Mouse (Mus musculus): ENCODE data around the gene Trak1. TPM values are rescaled to one million over a fixed set of nuclear protein-coding genes. Genes with fewer than 3 reads are reported as not detected.

Trak1 gene
- total and polyA plus RNA-seq, 2 experiments from 2014 or later, result 61.8 to 116 TPM

- no peaks in the 10 kb centered on the region for H3K9me3 ChIP-seq (ENCODE audit: low read length)
- H3K9ac ChIP-seq, result no peak overlapping the region
- DNase-seq (no peak), ATAC-seq (no peak)
- H3K36me3 ChIP-seq (ENCODE audit: insufficient read depth), result no peaks in the 10 kb centered on the region
- no peak overlapping the region for H3K4me3 ChIP-seq (ENCODE audit: low read depth, low read length)
- H3K4me1 ChIP-seq (ENCODE audit: insufficient read depth), result peaks cover 17% of the 10 kb centered on the region
- TF ChIP-seq CTCF (IDR thresholded peaks at IDR 0.05; ENCODE audit: low read depth), result peak; percentile 59
- H3K27me3 ChIP-seq (ENCODE audit: insufficient read depth, low read length), result no peaks in the 10 kb centered on the region
- H3K27ac ChIP-seq (ENCODE audit: low read depth, low read length), result no peak overlapping the region
- WGBS, result 31% methylated on average over 11 of the region's 11 CpGs
- no peak overlapping the region for H3K4me2 ChIP-seq (ENCODE audit: low read depth)
Measured at GRCm38 (mm10) chr9:121352131-121352606, 54.9 kb downstream of the Trak1 start.

GRCm38 (mm10) chr9:121352726-121353125 is 55.4 kb downstream of the Trak1 start:
- ATAC-seq (no peak), DNase-seq (no peak)
- H3K4me3 ChIP-seq (ENCODE audit: low read depth, low read length), result no peak overlapping the region
- peaks cover 14% of the 10 kb centered on the region for H3K4me1 ChIP-seq (ENCODE audit: insufficient read depth)
- no peak overlapping the region for H3K9ac ChIP-seq
- WGBS, result 73% methylated on average over 9 of the region's 9 CpGs
- no peak overlapping the region for H3K4me2 ChIP-seq (ENCODE audit: low read depth)
- H3K36me3 ChIP-seq (ENCODE audit: insufficient read depth), result no peaks in the 10 kb centered on the region
- no peaks in the 10 kb centered on the region for H3K27me3 ChIP-seq (ENCODE audit: insufficient read depth, low read length)
- no peaks in the 10 kb centered on the region for H3K9me3 ChIP-seq (ENCODE audit: low read length)
- no peak for TF ChIP-seq CTCF (IDR thresholded peaks at IDR 0.05; ENCODE audit: low read depth)
- no peak overlapping the region for H3K27ac ChIP-seq (ENCODE audit: low read depth, low read length)

DNA sequence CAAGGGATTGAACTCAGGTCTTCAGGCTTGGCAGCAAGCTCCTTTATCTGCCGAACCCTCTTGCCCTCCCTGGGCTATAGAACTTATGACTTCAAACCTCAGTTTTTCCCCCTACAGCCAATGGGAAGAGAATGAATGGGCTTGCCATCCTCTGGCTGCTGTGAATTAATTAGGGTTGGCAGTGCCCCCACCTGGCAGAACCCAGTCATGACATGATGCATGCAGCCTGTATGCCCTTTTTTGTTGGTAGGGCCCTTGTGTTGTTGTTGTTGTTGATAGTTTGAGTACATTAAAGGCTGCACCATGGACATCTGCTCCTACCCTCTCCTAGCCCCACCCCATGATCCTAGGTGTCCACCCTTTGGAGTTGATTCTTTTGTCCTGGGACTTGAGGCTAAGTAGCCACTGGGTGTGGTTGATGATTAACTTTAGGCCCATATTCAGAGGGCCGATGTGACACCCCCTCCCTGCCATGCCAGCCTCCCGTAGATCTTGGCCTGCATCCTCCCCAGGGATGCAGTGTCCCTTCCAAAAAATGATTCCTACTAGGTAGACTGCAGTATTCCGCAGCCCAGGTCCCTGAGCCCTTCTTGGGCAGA is 57.6 kb downstream of the Trak1 start:
- 50% methylated on average over 4 of the region's 4 CpGs for WGBS
- H3K4me2 ChIP-seq (ENCODE audit: low read depth), result no peak overlapping the region
- no peaks in the 10 kb centered on the region for H3K27me3 ChIP-seq (ENCODE audit: insufficient read depth, low read length)
- no peak for ATAC-seq
- H3K9me3 ChIP-seq (ENCODE audit: low read length), result no peaks in the 10 kb centered on the region
- no peak overlapping the region for H3K9ac ChIP-seq
- TF ChIP-seq CTCF (IDR thresholded peaks at IDR 0.05; ENCODE audit: low read depth), result peak; percentile 43
- DNase-seq, result no peak
- H3K4me1 ChIP-seq (ENCODE audit: insufficient read depth), result peaks cover 4% of the 10 kb centered on the region; the same call in 1 of the 2 replicates
- H3K36me3 ChIP-seq (ENCODE audit: insufficient read depth), result no peaks in the 10 kb centered on the region
- H3K27ac ChIP-seq (ENCODE audit: low read depth, low read length), result peak overlapping the region; percentile 76
- no peak overlapping the region for H3K4me3 ChIP-seq (ENCODE audit: low read depth, low read length)

GRCm38 (mm10) chr9:121355431-121356141 is 58.3 kb downstream of the Trak1 start:
- TF ChIP-seq CTCF (IDR thresholded peaks at IDR 0.05; ENCODE audit: low read depth), result no peak
- Histone ChIP-seq H3K36me3 (ENCODE audit: insufficient read depth) (no peaks in the 10 kb centered on the region), H3K4me1 (ENCODE audit: insufficient read depth) (peaks cover 8% of the 10 kb centered on the region; the same call in 1 of the 2 replicates), H3K4me2 (ENCODE audit: low read depth) (no peak overlapping the region), H3K27me3 (ENCODE audit: insufficient read depth, low read length) (no peaks in the 10 kb centered on the region), H3K27ac (ENCODE audit: low read depth, low read length) (peak overlapping the region; percentile 76), H3K4me3 (ENCODE audit: low read depth, low read length) (no peak overlapping the region), H3K9ac (no peak overlapping the region), H3K9me3 (ENCODE audit: low read length) (no peaks in the 10 kb centered on the region)
- peak; percentile 13 for ATAC-seq
- DNase-seq, result peak; percentile 45
- WGBS, result 43% methylated on average over 9 of the region's 9 CpGs

DNA sequence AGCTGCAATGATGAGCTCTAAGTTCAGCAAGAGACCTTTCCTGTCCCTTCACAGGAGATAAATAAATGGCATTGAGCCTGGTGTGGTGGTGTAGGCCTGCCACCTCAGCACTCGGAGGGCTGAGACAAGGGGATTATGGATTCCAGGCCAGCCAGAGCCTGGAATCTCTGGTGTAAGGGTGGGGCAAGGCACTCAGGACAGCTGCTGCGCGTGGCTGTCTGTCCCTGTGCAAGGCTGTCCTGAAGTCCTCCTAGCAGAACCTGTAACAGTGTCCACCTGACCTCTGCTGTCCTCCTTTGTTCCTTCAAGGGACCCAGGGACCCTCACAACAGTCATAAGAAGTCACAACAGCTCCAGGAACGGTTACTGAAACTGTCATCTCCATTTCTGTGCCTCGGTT is 59.8 kb downstream of the Trak1 start:
- H3K27me3 ChIP-seq (ENCODE audit: insufficient read depth, low read length), result no peaks in the 10 kb centered on the region
- DNase-seq, result no peak
- no peak overlapping the region for H3K27ac ChIP-seq (ENCODE audit: low read depth, low read length)
- no peak for ATAC-seq
- no peak overlapping the region for H3K4me2 ChIP-seq (ENCODE audit: low read depth)
- no peak overlapping the region for H3K9ac ChIP-seq
- no peak for TF ChIP-seq CTCF (IDR thresholded peaks at IDR 0.05; ENCODE audit: low read depth)
- no peaks in the 10 kb centered on the region for H3K9me3 ChIP-seq (ENCODE audit: low read length)
- H3K36me3 ChIP-seq (ENCODE audit: insufficient read depth), result no peaks in the 10 kb centered on the region
- peaks cover 15% of the 10 kb centered on the region; the same call in 1 of the 2 replicates for H3K4me1 ChIP-seq (ENCODE audit: insufficient read depth)
- WGBS, result 74% methylated on average over 5 of the region's 5 CpGs
- no peak overlapping the region for H3K4me3 ChIP-seq (ENCODE audit: low read depth, low read length)

- TF ChIP-seq CTCF (IDR thresholded peaks at IDR 0.05; ENCODE audit: low read depth), result no peak
- WGBS, result 93% methylated on average over 16 of the region's 16 CpGs
- H3K36me3 ChIP-seq (ENCODE audit: insufficient read depth), result no peaks in the 10 kb centered on the region
- peaks cover 15% of the 10 kb centered on the region; the same call in 1 of the 2 replicates for H3K4me1 ChIP-seq (ENCODE audit: insufficient read depth)
- H3K9ac ChIP-seq, result no peak overlapping the region
- H3K27ac ChIP-seq (ENCODE audit: low read depth, low read length), result no peak overlapping the region
- no peaks in the 10 kb centered on the region for H3K27me3 ChIP-seq (ENCODE audit: insufficient read depth, low read length)
- DNase-seq, result no peak
- H3K4me3 ChIP-seq (ENCODE audit: low read depth, low read length), result no peak overlapping the region
- no peak for ATAC-seq
- no peak overlapping the region for H3K4me2 ChIP-seq (ENCODE audit: low read depth)
- no peaks in the 10 kb centered on the region for H3K9me3 ChIP-seq (ENCODE audit: low read length)
Measured at GRCm38 (mm10) chr9:121357582-121358275, 60.4 kb downstream of the Trak1 start.

GRCm38 (mm10) chr9:121358418-121358817 is 61.1 kb downstream of the Trak1 start:
- ATAC-seq, result no peak
- no peaks in the 10 kb centered on the region for H3K27me3 ChIP-seq (ENCODE audit: insufficient read depth, low read length)
- H3K4me2 ChIP-seq (ENCODE audit: low read depth), result no peak overlapping the region
- H3K4me3 ChIP-seq (ENCODE audit: low read depth, low read length), result no peak overlapping the region
- DNase-seq, result no peak
- no peaks in the 10 kb centered on the region for H3K9me3 ChIP-seq (ENCODE audit: low read length)
- H3K9ac ChIP-seq, result no peak overlapping the region
- H3K4me1 ChIP-seq (ENCODE audit: insufficient read depth), result peaks cover 15% of the 10 kb centered on the region; the same call in 1 of the 2 replicates
- H3K36me3 ChIP-seq (ENCODE audit: insufficient read depth), result no peaks in the 10 kb centered on the region
- WGBS, result 61% methylated on average over 8 of the region's 8 CpGs
- no peak for TF ChIP-seq CTCF (IDR thresholded peaks at IDR 0.05; ENCODE audit: low read depth)
- H3K27ac ChIP-seq (ENCODE audit: low read depth, low read length), result no peak overlapping the region
